Mouse (Mus musculus) neural tube, embryonic 14.5 days (tissue): ENCODE data around the gene Neu1. TPM values are rescaled to one million over a fixed set of nuclear protein-coding genes. Genes with fewer than 3 reads are reported as not detected.
A peak's percentile ranks its signal among the peaks of the same experiment; 100 is the strongest.
"Not testable (repeated sequence)": the region's sequence is repeated elsewhere in the genome, so short reads cannot be mapped to it uniquely, and the experiment has no call there.

Source experiments
- ATAC-seq: fragments of 200-750 bp; cut with Nextera tagmentation; 2 replicates; pipeline ENCODE4 v1.8.0; 2017; ENCODE audit warnings: low read depth, mild to moderate bottlenecking, moderate TSS enrichment, moderate library complexity
- H3K27ac ChIP-seq: fragments of 300-500 bp; sonication (generic); 2 replicates; pipeline ENCODE4 v1.5.1; 2014; ENCODE audit warnings: low read depth, mild to moderate bottlenecking, control low read depth, low read length, moderate library complexity, mixed read lengths
- H3K27me3 ChIP-seq: fragments of 300-500 bp; sonication (generic); 2 replicates; pipeline ENCODE4 v1.6.1; 2014; ENCODE audit warnings: low read length; ENCODE audit not compliant: control insufficient read depth, insufficient read depth
- H3K36me3 ChIP-seq: fragments of 300-500 bp; sonication (generic); 2 replicates; pipeline ENCODE4 v1.6.1; 2014; ENCODE audit warnings: low read length, mixed read lengths; ENCODE audit not compliant: control insufficient read depth, insufficient read depth
- H3K4me1 ChIP-seq: fragments of 300-500 bp; sonication (generic); 2 replicates; pipeline ENCODE4 v1.6.1; 2014; ENCODE audit warnings: low read length; ENCODE audit not compliant: control insufficient read depth, insufficient read depth
- H3K4me2 ChIP-seq: fragments of 300-500 bp; sonication (generic); 2 replicates; pipeline ENCODE4 v1.6.1; 2014; ENCODE audit warnings: mild to moderate bottlenecking, low read depth, low read length, control low read depth
- H3K4me3 ChIP-seq: fragments of 300-500 bp; sonication (generic); 2 replicates; pipeline ENCODE4 v1.5.1; 2014; ENCODE audit warnings: low read depth, low read length, control low read depth, mixed read lengths
- H3K9ac ChIP-seq: fragments of 300-500 bp; sonication (generic); replicated peaks from 2 replicates; pipeline ENCODE4 v1.6.1; 2014; ENCODE audit warnings: low read depth, mild to moderate bottlenecking, control low read depth, low read length, mixed read lengths
- H3K9me3 ChIP-seq: fragments of 300-500 bp; sonication (generic); 2 replicates; pipeline ENCODE4 v1.6.1; 2016; ENCODE audit warnings: low read length; ENCODE audit not compliant: control insufficient read depth
- WGBS: fragments of 180-500 bp; shearing (Covaris S2); extraction: QIAGEN DNeasy Blood & Tissue Kit; methylation state at CpG from one replicate; pipeline ENCODE4 v1.1.7; 2014; 5-methylcytosine and 5-hydroxymethylcytosine counted together
- polyA plus RNA-seq: library from polyadenylated mRNA; unstranded; fragments of >200 nt; fragmentation: Nextera tagmentation; extraction: Ambion mirVana; gene quantifications from 2 replicates; pipeline ENCODE4 v1.2.1, GENCODE M21; 2014

The Neu1 gene
- polyA plus RNA-seq, 1 experiment from 2014 or later: 30.1 TPM

GRCm38 (mm10) chr17:34934830-34935229, 3.8 kb downstream of the Neu1 start:
- 57% methylated on average over 8 of the region's 8 CpGs for WGBS
- no peak for ATAC-seq
- Histone ChIP-seq H3K9ac (no peak overlapping the region), H3K27me3 (no peaks in the 10 kb centered on the region), H3K27ac (no peak overlapping the region), H3K4me1 (0 out of 2 replicates have a peak, but pooled peaks cover 5% of the 10 kb centered on the region), H3K4me2 (no peak overlapping the region), H3K4me3 (no peak overlapping the region), H3K9me3 (no peaks in the 10 kb centered on the region), H3K36me3 (peaks cover 8% of the 10 kb centered on the region; the same call in 1 of the 2 replicates)

DNA sequence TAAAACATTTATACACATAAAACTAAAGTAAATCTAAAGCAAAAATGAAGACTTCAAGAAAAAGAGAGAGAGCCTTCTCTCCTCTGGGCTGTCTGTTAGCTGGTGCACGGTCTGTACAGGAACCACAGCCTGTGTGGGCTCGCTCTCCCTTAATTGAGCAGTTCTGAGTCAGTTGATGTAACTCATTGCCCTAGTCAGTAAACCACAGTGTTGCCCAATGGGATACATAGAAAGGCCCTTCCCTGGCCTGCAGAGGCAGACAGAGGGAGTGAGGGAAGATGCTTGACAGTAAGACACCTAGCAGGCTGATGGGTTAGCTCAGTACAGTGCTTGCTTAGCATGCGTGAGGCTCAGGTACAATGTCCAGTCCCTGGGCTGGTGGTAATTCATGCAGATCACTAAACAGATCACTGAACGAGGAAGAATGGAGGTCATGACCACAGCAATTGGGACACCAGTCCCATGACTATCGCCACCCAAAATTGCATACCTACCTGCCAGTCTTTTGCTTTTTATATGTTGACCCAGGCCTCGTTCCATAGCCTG, 7.0 kb downstream of the Neu1 start:
- no peak overlapping the region for H3K4me2 ChIP-seq
- 85% methylated on average over 6 of the region's 6 CpGs for WGBS
- H3K27me3 ChIP-seq: no peaks in the 10 kb centered on the region
- no peak overlapping the region for H3K27ac ChIP-seq
- H3K36me3 ChIP-seq: peaks cover 8% of the 10 kb centered on the region; the same call in 1 of the 2 replicates
- no peaks in the 10 kb centered on the region for H3K4me1 ChIP-seq
- no peak overlapping the region for H3K4me3 ChIP-seq
- no peak overlapping the region for H3K9ac ChIP-seq
- ATAC-seq: no peak
- no peaks in the 10 kb centered on the region for H3K9me3 ChIP-seq

- 8% methylated on average over 15 of the region's 15 CpGs for WGBS
- 0 out of 2 replicates have a peak overlapping the region, but pooled peaks have one; percentile 7 for H3K9ac ChIP-seq
Measured at GRCm38 (mm10) chr17:34941344-34942041, 10.4 kb downstream of the Neu1 start.

DNA sequence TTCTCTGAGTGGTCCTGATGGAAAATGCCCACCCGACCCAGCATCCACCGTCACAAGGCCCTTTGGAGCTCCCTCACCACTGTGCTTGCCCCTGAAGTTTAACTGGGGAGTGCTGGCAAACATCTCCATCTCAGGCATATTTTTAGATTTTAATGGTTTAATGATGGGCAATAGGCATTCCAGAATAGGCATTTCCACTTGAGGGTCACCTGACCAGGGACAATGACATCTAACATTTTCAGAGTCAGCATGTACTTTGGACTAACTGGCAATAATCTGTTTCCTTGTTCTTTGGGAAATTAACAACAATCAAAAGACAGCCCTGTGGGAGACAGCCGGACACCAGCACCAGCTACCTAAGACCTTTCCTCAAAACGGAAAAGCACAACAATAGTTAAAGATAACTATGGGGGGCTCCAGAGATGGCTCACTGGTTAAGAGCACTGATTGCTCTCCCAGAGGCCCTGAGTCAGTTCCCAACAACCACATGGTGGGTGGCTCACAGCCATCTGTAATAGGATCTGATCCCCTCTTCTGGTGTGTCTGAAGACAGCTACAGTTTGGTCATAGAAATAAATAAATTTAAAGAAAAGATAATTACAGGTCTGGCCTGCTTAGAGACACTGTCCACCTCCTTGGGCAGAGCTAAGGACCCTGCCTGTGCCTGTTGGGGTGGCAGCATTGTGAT, 12.2 kb downstream of the Neu1 start:
- no peaks in the 10 kb centered on the region for H3K4me1 ChIP-seq
- no peak overlapping the region for H3K4me3 ChIP-seq
- ATAC-seq: no peak
- H3K9ac ChIP-seq: no peak overlapping the region
- H3K4me2 ChIP-seq: no peak overlapping the region
- no peaks in the 10 kb centered on the region for H3K27me3 ChIP-seq
- H3K9me3 ChIP-seq: no peaks in the 10 kb centered on the region
- H3K27ac ChIP-seq: no peak overlapping the region
- H3K36me3 ChIP-seq: no peaks in the 10 kb centered on the region
- WGBS: 69% methylated on average over 4 of the region's 4 CpGs

More at GRCm38 (mm10) chr17:34941344-34942041, 10.4 kb downstream of the Neu1 start:
- H3K27ac ChIP-seq: no peak overlapping the region
- H3K36me3 ChIP-seq: no peaks in the 10 kb centered on the region
- peak overlapping the region; percentile 15; the same call in 1 of the 2 replicates for H3K4me3 ChIP-seq
- ATAC-seq: 0 out of 2 replicates have a peak, but pooled peaks have one; percentile 2
- H3K9me3 ChIP-seq: no peaks in the 10 kb centered on the region
- no peaks in the 10 kb centered on the region for H3K27me3 ChIP-seq
- H3K4me2 ChIP-seq: peak overlapping the region; percentile 12; the same call in 1 of the 2 replicates
- no peaks in the 10 kb centered on the region for H3K4me1 ChIP-seq

DNA sequence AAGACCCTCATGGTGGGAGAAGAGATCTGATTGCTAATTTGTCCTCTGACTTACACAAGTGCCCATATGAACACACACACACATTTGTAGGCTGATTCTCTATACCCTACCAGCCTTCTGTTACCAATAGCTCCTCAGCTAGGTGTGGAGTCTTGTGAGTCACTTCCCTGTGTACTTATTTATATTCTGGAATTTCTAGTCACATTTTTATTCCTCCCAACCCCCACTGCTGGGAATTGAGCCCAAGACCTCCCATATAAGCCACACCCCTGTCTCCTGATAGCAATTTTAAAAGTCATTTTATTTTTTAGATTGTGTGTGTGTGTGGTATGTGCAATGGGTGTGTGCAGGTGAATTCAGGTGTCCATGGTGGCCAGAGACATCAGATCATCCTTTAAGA, 13.3 kb downstream of the Neu1 start:
- no peak overlapping the region for H3K27ac ChIP-seq
- no peaks in the 10 kb centered on the region for H3K9me3 ChIP-seq
- no peak overlapping the region for H3K4me2 ChIP-seq
- H3K4me3 ChIP-seq: no peak overlapping the region
- no peak overlapping the region for H3K9ac ChIP-seq
- no peaks in the 10 kb centered on the region for H3K4me1 ChIP-seq
- H3K27me3 ChIP-seq: no peaks in the 10 kb centered on the region
- ATAC-seq: no peak
- H3K36me3 ChIP-seq: no peaks in the 10 kb centered on the region

DNA sequence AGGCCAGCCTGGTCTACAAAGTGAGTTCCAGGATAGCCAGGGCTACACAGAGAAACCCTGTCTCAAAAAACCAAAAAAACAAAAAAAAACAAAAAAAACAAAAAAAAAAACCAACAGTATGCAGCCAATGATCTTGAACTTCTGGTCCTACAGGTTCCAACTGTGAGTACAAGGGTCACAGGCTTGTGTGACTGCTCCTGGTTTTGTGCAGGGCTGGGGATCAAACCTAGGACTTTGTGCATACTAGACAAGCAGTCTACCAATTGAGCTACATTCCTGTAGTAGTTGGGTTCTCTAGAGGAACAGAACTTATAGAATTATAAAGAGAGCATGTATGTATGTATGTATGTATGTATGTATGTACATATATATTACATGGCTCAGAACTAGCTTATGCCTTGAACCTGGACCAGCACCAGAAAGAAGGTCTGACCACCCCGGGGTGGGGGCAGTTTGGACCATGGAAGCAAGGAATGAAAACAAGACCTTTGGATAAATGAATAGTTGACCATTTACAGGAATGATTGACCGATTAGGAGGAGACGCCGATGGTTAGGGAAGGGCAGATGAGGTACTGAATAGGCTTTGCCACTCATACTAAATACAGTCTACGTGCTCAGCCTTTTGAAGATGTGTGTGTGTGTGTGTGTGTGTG, 15.6 kb downstream of the Neu1 start:
- 92% methylated on average over 5 of the region's 5 CpGs for WGBS

GRCm38 (mm10) chr17:34947606-34948005, 16.6 kb downstream of the Neu1 start:
- H3K4me2 ChIP-seq: no peak overlapping the region
- no peak for ATAC-seq
- H3K9ac ChIP-seq: no peak overlapping the region

More for the DNA sequence above, 15.6 kb downstream of the Neu1 start:
- H3K4me2 ChIP-seq: no peak overlapping the region
- H3K27ac ChIP-seq: no peak overlapping the region
- no peak overlapping the region for H3K9ac ChIP-seq
- H3K9me3 ChIP-seq: no peaks in the 10 kb centered on the region
- H3K36me3 ChIP-seq: peaks cover 10% of the 10 kb centered on the region; the same call in 1 of the 2 replicates
- no peak for ATAC-seq
- peaks cover 11% of the 10 kb centered on the region; the same call in 1 of the 2 replicates for H3K4me1 ChIP-seq
- no peak overlapping the region for H3K4me3 ChIP-seq
- H3K27me3 ChIP-seq: no peaks in the 10 kb centered on the region

GRCm38 (mm10) chr17:34948721-34949552, 17.9 kb downstream of the Neu1 start:
- not testable (repeated sequence) for H3K27me3 ChIP-seq, H3K4me2 ChIP-seq, H3K4me3 ChIP-seq, H3K36me3 ChIP-seq, ATAC-seq, H3K9me3 ChIP-seq, H3K9ac ChIP-seq, H3K27ac ChIP-seq
- 57% methylated on average over 9 of the region's 9 CpGs for WGBS
- peaks cover 11% of the 10 kb centered on the region; the same call in 1 of the 2 replicates for H3K4me1 ChIP-seq

More at GRCm38 (mm10) chr17:34947606-34948005, 16.6 kb downstream of the Neu1 start:
- no peaks in the 10 kb centered on the region for H3K27me3 ChIP-seq
- no peak overlapping the region for H3K4me3 ChIP-seq
- H3K9me3 ChIP-seq: no peaks in the 10 kb centered on the region
- H3K36me3 ChIP-seq: peaks cover 10% of the 10 kb centered on the region; the same call in 1 of the 2 replicates
- peaks cover 11% of the 10 kb centered on the region; the same call in 1 of the 2 replicates for H3K4me1 ChIP-seq
- 23% methylated on average over 8 of the region's 8 CpGs for WGBS
- no peak overlapping the region for H3K27ac ChIP-seq
